Mouse (Mus musculus) stomach, embryonic 14.5 days (tissue): ENCODE results near the gene Slc43a1. TPM values are rescaled to one million over a fixed set of nuclear protein-coding genes. Genes with fewer than 3 reads are reported as not detected.
A peak's percentile ranks its signal among the peaks of the same experiment; 100 is the strongest.
"Not testable (repeated sequence)": the region's sequence is repeated elsewhere in the genome, so short reads cannot be mapped to it uniquely, and the experiment has no call there.

Experiments used
- ATAC-seq: fragments of 200-750 bp; cut with Nextera tagmentation; 2 replicates; pipeline ENCODE4 v1.8.0; 2017; ENCODE audit warnings: low read depth, moderate TSS enrichment; ENCODE audit not compliant: insufficient number of reproducible peaks, insufficient read depth, low FRiP score
- H3K27ac ChIP-seq: fragments of 300-500 bp; sonication (generic); 2 replicates; pipeline ENCODE4 v1.5.1; 2014; ENCODE audit warnings: mild to moderate bottlenecking, low read length, moderate library complexity, mixed read lengths
- H3K27me3 ChIP-seq: fragments of 300-500 bp; sonication (generic); 2 replicates; pipeline ENCODE4 v1.6.1; 2014; ENCODE audit warnings: low read length, control low read depth, mixed read lengths; ENCODE audit not compliant: control insufficient read depth, insufficient read depth
- H3K36me3 ChIP-seq: fragments of 300-500 bp; sonication (generic); 2 replicates; pipeline ENCODE4 v1.6.1; 2014; ENCODE audit warnings: mild to moderate bottlenecking, control low read depth, low read length, moderate library complexity, mixed read lengths; ENCODE audit not compliant: control insufficient read depth, insufficient read depth
- H3K4me1 ChIP-seq: fragments of 300-500 bp; sonication (generic); 2 replicates; pipeline ENCODE4 v1.6.1; 2014; ENCODE audit warnings: low read length, control low read depth, mixed read lengths; ENCODE audit not compliant: control insufficient read depth, insufficient read depth
- H3K4me2 ChIP-seq: fragments of 300-500 bp; sonication (generic); replicated peaks from 2 replicates; pipeline ENCODE4 v1.6.1; 2014; ENCODE audit warnings: low read depth, low read length, control low read depth
- H3K4me3 ChIP-seq: fragments of 300-500 bp; sonication (generic); 2 replicates; pipeline ENCODE4 v1.5.1; 2014; ENCODE audit warnings: low read depth, low read length, control low read depth
- H3K9ac ChIP-seq: fragments of 300-500 bp; sonication (generic); replicated peaks from 2 replicates; pipeline ENCODE4 v1.6.1; 2014; ENCODE audit warnings: low read depth, mild to moderate bottlenecking, control low read depth, low read length, moderate library complexity, mixed read lengths
- H3K9me3 ChIP-seq: fragments of 300-500 bp; sonication (generic); 2 replicates; pipeline ENCODE4 v1.6.1; 2016; ENCODE audit warnings: low read depth, low read length, control low read depth; ENCODE audit not compliant: control insufficient read depth
- WGBS: fragments of 180-500 bp; shearing (Covaris S2); extraction: QIAGEN DNeasy Blood & Tissue Kit; methylation state at CpG from one replicate; pipeline ENCODE4 v1.1.7; 2014; 5-methylcytosine and 5-hydroxymethylcytosine counted together
- polyA plus RNA-seq: library from polyadenylated mRNA; unstranded; fragments of >200 nt; fragmentation: Nextera tagmentation; extraction: Ambion mirVana; gene quantifications from 2 replicates; pipeline ENCODE4 v1.2.1, GENCODE M21; 2014

The Slc43a1 gene
- polyA plus RNA-seq, 1 experiment from 2014 or later = 21.1 TPM

DNA sequence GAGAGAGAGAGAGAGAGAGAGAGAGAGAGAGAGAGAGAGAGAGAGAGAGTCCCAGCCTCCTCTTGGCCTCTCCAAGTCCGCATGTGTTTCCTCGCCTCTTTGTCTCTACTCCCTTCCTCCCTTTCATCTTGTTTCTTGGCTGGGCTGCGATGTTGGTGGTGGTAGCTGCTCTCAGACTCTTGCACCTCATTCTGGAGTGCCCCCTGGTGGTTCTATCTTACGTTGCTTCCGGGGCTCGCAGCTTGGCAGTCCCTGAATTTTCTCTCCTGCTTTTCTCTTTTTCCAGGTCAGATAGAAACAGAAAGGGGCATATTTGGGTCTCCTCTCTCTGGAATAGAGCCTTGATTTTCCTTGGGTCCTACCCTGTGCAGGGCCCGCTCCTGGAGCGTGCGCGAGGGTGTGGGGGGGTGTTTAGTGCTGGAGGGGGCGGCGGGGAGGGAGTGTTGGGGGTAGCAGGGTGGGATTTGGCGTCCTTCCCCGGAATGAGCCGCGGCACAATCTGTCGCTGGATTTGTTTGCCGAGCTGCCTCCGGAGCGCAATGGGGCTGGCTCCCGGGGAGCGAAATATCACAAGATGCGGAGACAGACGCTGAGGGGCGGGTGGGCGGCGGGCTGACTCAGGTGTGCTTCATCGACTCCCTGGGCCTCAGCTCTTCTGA lies 50.1 kb downstream of the Slc43a1 start:
- H3K4me1 ChIP-seq = peaks cover 15% of the 10 kb centered on the region; the same call in 1 of the 2 replicates
- peaks cover 37% of the 10 kb centered on the region for H3K27me3 ChIP-seq
- peak overlapping the region; percentile 22; the same call in 1 of the 2 replicates for H3K4me3 ChIP-seq
- no peaks in the 10 kb centered on the region for H3K36me3 ChIP-seq
- H3K9me3 ChIP-seq = no peaks in the 10 kb centered on the region
- 3% methylated on average over 28 of the region's 28 CpGs for WGBS
- ATAC-seq = no peak
- no peak overlapping the region for H3K27ac ChIP-seq
- no peak overlapping the region for H3K9ac ChIP-seq
- H3K4me2 ChIP-seq = peak overlapping the region; percentile 47

- Histone ChIP-seq H3K4me3 (peak overlapping the region; percentile 22; the same call in 1 of the 2 replicates), H3K4me1 (peaks cover 15% of the 10 kb centered on the region; the same call in 1 of the 2 replicates), H3K4me2 (peak overlapping the region; percentile 47), H3K36me3 (no peaks in the 10 kb centered on the region), H3K27ac (no peak overlapping the region), H3K9me3 (no peaks in the 10 kb centered on the region), H3K9ac (no peak overlapping the region), H3K27me3 (peaks cover 30% of the 10 kb centered on the region)
- ATAC-seq = no peak
- 15% methylated on average over 14 of the region's 14 CpGs for WGBS
These were observed 50.8 kb downstream of the Slc43a1 start for GRCm38 (mm10) chr2:84889316-84890044.

GRCm38 (mm10) chr2:84890045-84890340 lies 51.3 kb downstream of the Slc43a1 start:
- ATAC-seq = no peak
- no peak overlapping the region for H3K4me3 ChIP-seq
- H3K9ac ChIP-seq = no peak overlapping the region
- peaks cover 25% of the 10 kb centered on the region for H3K27me3 ChIP-seq
- H3K4me1 ChIP-seq = peaks cover 15% of the 10 kb centered on the region; the same call in 1 of the 2 replicates
- no peak overlapping the region for H3K27ac ChIP-seq
- H3K36me3 ChIP-seq = no peaks in the 10 kb centered on the region
- no peak overlapping the region for H3K4me2 ChIP-seq
- under 1% methylated on average over 5 of the region's 5 CpGs for WGBS
- no peaks in the 10 kb centered on the region for H3K9me3 ChIP-seq

- 49% methylated on average over 6 of the region's 6 CpGs for WGBS
- H3K27ac ChIP-seq = no peak overlapping the region
- H3K9ac ChIP-seq = no peak overlapping the region
- H3K27me3 ChIP-seq = peaks cover 10% of the 10 kb centered on the region
- H3K9me3 ChIP-seq = no peaks in the 10 kb centered on the region
- H3K4me1 ChIP-seq = 0 out of 2 replicates have a peak, but pooled peaks cover 4% of the 10 kb centered on the region
- no peak overlapping the region for H3K4me3 ChIP-seq
- no peaks in the 10 kb centered on the region for H3K36me3 ChIP-seq
- ATAC-seq = no peak
- no peak overlapping the region for H3K4me2 ChIP-seq
These were observed 54.7 kb downstream of the Slc43a1 start for GRCm38 (mm10) chr2:84893359-84893758.

GRCm38 (mm10) chr2:84895495-84896198 lies 57.0 kb downstream of the Slc43a1 start:
- no peak for ATAC-seq
- Histone ChIP-seq H3K36me3 (no peaks in the 10 kb centered on the region), H3K4me3 (no peak overlapping the region), H3K9me3 (no peaks in the 10 kb centered on the region), H3K9ac (no peak overlapping the region), H3K4me1 (no peaks in the 10 kb centered on the region), H3K4me2 (no peak overlapping the region), H3K27ac (no peak overlapping the region), H3K27me3 (no peaks in the 10 kb centered on the region)
- WGBS = 29% methylated on average over 4 of the region's 4 CpGs

- ATAC-seq, H3K9me3 ChIP-seq, H3K36me3 ChIP-seq, H3K4me1 ChIP-seq, H3K27ac ChIP-seq, H3K4me2 ChIP-seq, H3K9ac ChIP-seq, H3K4me3 ChIP-seq, H3K27me3 ChIP-seq: not testable (repeated sequence)
- 93% methylated on average over 6 of the region's 6 CpGs for WGBS
These were observed 58.0 kb downstream of the Slc43a1 start for GRCm38 (mm10) chr2:84896686-84897085.

GRCm38 (mm10) chr2:84912722-84913121 lies 74.1 kb downstream of the Slc43a1 start:
- Histone ChIP-seq H3K9ac (no peak overlapping the region), H3K4me2 (no peak overlapping the region), H3K9me3 (no peaks in the 10 kb centered on the region), H3K27ac (no peak overlapping the region), H3K4me3 (no peak overlapping the region), H3K27me3 (no peaks in the 10 kb centered on the region), H3K4me1 (peaks cover 4% of the 10 kb centered on the region; the same call in 1 of the 2 replicates), H3K36me3 (no peaks in the 10 kb centered on the region)
- ATAC-seq = no peak; the same call in 1 of the 2 replicates
- 26% methylated on average over 3 of the region's 3 CpGs for WGBS
